Mouse (Mus musculus) spleen, postnatal 14 days (tissue): ENCODE results near the gene Dlat.
A peak's percentile ranks its signal among the peaks of the same experiment; 100 is the strongest.

Source experiments
- DNase-seq, 2 experiments: peaks; one replicate each; pipeline ENCODE4 v3.0.0; 2021 to 2022; ENCODE audit warnings: low spot score in 2 of 2

The Dlat gene

GRCm38 (mm10) chr9:50593544-50593943 is 66.0 kb downstream of the Dlat start:
- peak; percentile 12 to 56 for DNase-seq

DNA sequence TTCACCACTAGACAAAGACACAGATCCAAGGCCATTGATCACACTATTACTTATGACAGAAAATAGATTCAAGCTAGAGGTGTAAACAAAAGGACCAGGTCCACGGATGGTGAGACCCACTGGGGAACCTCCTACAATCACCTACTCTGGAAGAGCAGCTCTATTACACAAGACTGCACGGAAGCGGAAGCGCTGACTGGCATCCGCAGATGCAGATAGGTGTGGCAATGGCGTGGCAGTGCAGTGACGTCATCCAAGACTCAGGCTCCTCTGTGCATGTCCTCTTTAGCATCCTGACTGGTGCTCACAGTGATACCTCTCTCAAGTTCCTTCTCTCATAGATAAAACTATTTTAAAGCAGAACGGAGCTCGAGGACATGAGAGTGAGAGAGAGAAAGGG is 66.6 kb downstream of the Dlat start:
- no peak for DNase-seq

GRCm38 (mm10) chr9:50590856-50591518 is 68.6 kb downstream of the Dlat start:
- no peak for DNase-seq

GRCm38 (mm10) chr9:50586955-50587354 is 72.6 kb downstream of the Dlat start:
- DNase-seq, result no peak

GRCm38 (mm10) chr9:50585145-50585818 is 74.3 kb downstream of the Dlat start:
- no peak for DNase-seq
